Mouse (Mus musculus) 3T3-L1 (cell line): ENCODE measurements at regions not wholly inside any gene's neighbourhood (a gene's known extent, or its start where the extent isn't known, plus 50 kb on each side); places are given as distances from the start of the nearest gene placed in this dataset.

Source experiments
- DNase-seq: peaks from one replicate; pipeline ENCODE4 v3.0.0-alpha.2; 2015; ENCODE audit warnings: low read depth, low spot score

DNA sequence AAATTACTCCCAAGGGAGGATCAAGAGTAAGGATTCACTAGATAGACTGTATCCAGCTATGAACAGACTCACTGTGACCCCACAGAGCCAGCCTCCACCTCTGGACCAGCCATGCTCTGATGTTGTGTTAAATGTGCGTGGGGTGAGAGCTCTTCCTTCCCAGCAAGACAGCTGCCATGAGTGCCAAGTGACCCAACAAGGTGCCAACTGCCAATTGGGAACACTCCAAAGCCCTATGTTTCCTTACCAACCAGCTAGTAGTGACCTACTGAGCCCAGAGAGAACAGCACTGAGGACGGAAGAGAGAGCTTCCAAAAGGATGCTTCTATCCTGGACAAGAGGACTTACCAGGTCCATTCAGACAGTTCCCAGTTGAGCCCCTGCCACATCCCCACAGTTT, 241.3 kb upstream of the Pabpc6 start:
- no peak for DNase-seq

- no peak for DNase-seq
These were observed 237.6 kb upstream of the Pabpc6 start for GRCm38 (mm10) chr17:9907077-9907476.

- DNase-seq, result no peak
These were observed 236.3 kb upstream of the Pabpc6 start for GRCm38 (mm10) chr17:9905501-9906462.

GRCm38 (mm10) chr17:9904525-9904991, 235.0 kb upstream of the Pabpc6 start:
- no peak for DNase-seq

- no peak for DNase-seq
These were observed 233.8 kb upstream of the Pabpc6 start for GRCm38 (mm10) chr17:9903313-9903712.

DNA sequence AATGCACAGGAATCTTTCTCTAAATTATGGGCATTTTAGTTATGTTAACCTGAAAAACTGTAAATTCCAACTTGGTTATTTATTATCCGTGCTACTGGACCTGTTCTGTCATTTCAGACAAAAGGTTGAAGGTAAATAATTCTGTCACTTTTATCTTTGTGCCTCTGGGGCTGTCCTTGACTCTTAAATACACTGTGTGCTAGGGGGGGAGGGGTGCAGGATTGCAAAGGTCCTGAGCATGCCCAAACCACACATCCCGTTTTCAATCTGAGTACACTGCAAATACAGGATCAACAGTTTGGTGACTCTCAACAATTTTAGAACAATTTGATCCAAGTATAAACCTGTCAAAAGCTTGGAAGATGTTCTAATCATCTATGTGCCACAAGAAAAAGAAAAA, 227.4 kb upstream of the Pabpc6 start:
- DNase-seq, result no peak

GRCm38 (mm10) chr17:9895686-9896082, 226.2 kb upstream of the Pabpc6 start:
- no peak for DNase-seq

DNA sequence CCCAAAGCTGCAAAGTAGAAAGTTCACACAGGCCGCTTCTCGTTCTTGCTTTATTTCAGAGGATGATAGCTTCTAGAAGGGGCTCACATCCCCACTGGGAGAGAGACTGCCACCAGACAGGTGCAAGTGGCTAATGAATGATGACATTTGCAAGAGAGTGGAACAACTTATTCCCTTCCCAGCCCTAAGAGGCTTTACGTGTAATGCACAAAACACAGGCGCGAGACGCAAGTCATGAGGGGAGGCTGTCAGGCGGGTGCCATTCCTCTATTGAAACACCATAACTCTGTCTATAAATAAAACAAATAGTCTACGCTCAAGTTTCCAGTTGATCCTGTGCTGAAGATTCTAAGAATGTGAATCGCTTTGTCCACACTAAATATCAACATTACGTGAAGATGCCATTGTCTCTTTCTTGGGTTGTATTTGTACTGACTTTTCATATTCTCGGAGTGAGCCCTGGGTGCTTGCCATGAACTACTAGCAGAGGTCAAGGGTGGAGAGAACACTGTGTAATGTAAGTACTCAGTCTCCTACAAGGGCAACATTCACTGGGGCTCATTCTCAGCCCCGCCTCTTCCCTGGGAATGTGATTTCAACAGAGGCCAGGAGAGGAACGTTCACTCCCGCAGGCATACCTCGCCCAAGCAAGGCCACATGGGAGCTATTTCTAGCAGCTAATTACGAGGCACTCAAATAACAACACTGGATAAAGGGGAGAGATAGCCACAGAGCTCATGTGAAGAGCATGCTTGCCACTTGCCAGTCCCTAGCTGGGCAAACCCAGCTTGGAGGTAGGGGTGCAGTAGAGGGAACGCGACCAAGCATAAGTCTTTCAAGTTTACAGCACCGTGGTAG, 225.5 kb upstream of the Pabpc6 start:
- DNase-seq, result no peak

DNA sequence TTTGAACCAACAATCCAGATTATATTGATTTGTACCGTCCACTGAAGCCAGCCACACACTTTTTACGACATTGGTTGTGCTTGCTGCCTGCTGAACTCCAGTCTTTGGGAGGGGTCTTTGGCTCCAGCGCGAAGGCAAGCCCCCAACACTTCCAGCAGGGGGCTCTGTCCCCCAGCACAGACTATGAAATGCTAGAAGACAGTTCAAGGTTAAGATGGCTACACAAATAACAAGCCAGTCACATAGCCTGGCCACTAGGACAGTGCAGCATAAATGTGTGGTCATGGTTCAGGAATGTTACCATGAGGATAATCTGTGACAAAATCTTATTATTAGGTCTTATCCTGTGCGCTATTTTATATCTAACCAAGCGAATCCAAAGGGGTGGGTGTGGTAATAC, 224.4 kb upstream of the Pabpc6 start:
- peak; percentile 9 for DNase-seq

DNA sequence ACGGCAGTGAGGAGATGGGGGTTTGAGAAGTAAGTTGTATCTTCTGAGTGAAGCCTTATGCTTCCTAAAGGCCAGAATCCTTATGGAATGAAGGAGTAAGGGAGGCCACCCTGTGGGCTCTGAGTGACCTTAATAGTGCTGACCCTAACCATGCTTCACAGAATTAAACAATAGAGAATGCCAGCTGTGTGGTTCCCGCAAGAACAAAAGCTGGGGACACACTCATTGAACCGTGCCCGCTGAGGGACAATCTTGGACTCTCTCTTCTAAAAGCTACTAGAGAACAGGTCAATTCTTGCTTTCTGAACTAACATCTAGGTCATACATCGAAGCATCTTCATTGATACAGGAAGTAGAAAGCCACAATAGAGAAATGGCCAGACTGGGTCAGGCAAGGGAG, 223.3 kb upstream of the Pabpc6 start:
- no peak for DNase-seq

- no peak for DNase-seq
These were observed 222.6 kb upstream of the Pabpc6 start for GRCm38 (mm10) chr17:9892141-9892540.

- no peak for DNase-seq
These were observed 219.0 kb upstream of the Pabpc6 start for GRCm38 (mm10) chr17:9888494-9888893.

DNA sequence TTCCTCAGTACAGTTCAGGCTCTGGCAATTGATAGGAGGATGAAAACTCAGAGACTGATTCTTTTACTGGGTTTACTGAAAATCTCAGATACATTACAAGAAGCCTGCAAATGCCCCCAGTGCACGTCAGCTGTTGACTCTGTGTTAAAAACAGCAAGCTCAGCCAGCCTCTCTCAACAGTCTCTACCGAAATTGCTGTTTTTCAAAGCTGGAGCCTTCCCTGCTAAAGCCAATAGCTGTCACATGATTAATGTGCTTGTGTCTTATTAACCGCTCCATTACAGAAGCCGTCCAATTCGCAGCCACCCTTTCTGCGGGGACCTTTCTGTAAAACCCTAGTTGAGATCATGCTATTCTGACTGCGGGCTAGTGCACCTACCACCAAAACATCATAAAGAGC, 215.6 kb upstream of the Pabpc6 start:
- no peak for DNase-seq

- no peak for DNase-seq
These were observed 213.2 kb upstream of the Pabpc6 start for GRCm38 (mm10) chr17:9882639-9883226.

GRCm38 (mm10) chr17:9879556-9880206, 210.2 kb upstream of the Pabpc6 start:
- no peak for DNase-seq

DNA sequence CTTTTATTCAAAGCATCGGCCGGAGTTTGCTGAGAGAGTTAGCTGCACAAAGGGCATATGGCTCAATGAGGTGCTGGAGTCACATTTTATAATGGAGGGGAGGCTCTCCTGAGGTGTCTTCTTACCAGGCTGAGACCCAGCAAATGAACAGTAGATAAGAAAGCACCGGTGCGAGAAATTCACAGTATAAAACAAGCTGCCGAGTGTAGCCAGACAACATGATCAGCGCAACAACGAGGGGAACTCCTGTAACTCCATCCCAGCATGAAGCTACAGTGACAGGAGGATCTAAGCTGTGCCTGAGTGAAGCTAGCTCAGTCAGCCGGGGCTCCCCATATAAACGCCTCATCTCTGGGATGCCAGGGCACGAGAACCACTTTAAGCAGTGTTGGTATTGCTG, 204.2 kb upstream of the Pabpc6 start:
- no peak for DNase-seq

DNA sequence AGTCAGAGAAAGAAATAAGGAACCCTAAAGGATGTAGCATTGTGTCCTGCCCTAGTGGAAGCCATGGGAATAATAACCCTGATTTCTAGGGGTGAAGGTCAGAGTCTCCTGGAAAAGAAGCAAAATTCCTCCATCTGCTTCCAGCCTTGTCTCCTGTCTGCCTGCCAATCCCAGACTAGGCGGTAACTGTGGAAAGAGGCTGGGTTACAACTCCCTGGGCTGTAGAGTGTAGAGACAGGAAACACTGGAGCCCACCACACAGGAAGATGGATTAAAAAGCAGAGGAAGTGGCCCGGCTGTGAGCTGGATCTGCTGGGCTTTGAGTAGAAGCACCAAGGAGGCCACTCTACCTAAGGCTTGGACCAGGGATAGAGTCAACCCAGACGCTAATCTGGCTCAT, 200.7 kb upstream of the Pabpc6 start:
- no peak for DNase-seq

DNA sequence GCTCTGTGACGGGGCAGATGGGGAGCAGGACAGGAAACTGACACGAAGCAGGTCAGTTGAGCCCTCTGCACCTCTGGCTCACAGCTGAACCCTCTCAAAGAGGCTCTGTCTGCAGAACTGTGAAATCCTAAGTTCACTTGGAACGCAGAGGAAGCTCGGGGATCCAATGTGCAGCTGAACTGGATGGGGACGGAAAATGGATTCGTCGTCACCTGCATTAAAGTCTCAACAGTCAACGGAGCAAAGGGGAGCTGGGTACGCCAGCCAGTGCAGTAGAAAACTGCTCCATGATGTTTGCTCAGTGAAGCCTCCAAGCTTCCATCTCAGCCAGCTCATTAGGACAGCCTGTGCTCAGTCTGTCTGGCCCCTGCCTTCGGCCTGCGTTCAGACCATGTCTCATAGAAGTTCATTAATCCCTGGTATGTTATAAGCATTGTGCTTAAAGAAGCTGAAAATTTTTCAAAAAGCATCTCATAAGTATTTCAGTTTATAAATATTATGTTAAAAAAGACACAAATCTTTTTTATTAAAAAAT, 199.3 kb upstream of the Pabpc6 start:
- no peak for DNase-seq

DNA sequence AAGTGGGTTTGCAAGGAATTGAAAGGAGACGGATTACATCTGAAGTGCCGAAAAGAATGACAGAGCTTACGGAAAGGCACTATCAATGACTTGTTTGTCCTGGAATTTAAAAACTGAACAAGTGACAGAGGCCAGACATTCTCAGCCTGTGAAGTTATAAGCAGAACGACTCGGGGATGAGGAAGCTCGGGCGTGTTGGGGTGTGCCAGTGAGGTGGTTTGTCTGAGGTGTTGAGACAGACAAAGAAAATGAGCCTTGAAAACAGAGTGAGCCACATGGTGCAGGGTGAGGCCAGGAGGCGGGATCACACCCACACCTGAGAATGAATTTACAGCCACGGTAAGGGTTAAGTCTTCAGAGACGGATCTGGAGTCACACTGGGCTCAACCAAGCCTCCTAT, 194.7 kb upstream of the Pabpc6 start:
- no peak for DNase-seq

GRCm38 (mm10) chr17:9861923-9862854, 192.7 kb upstream of the Pabpc6 start:
- no peak for DNase-seq
